Mouse (Mus musculus): Measurements from ENCODE around the gene Mymx. TPM values are rescaled to one million over a fixed set of nuclear protein-coding genes. Genes with fewer than 3 reads are reported as not detected.
A peak's percentile ranks its signal among the peaks of the same experiment; 100 is the strongest.

The Mymx gene
- total and polyA plus RNA-seq, 3 experiments: not detected

DNA sequence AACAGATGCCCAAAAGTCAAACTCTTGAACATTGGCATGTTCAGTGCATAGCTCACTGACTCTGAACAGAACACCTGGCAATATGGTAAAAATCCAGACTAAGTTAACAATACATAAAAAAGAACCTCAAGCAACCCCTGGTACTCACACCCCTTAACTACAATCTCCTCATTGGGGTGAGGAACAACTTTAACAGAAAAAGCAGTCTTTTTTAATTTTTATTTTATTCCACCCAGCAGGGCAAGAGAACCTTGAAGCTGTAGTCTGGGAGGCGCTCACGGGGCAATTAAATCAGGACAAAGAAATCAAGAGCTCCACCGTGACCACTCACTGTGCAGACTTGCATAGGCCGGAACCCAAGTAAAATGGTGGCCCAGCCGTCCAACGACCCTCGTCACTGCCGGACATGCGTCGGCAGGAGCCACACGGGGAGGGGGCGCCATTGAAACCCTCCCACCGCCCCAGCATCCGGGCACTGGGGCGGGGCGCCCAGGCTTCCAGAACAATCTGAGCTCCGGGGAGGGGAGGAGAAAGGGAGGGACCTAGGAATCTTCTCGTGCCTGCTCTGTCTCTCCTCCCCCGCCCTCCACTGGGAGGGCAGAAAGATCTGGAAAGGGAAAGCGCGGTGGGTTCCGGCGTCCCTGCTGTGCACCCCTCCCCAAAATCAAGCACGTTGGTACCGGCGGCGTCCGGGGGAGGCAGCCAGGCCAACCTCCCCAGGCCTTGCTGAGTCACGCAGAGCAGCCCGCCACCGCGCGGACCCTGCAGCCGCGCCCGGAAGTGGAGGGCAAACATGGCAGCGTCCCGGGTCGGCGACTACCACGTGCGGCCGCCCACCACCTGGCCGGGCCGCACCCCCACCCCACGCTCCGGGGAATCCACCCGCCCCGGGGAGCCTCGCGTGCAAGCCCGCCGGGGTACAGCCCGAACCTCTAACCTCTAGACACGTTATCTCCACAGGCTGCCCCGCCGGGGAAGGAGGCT, 29.5 kb downstream of the Mymx start (continued):
- TF ChIP-seq ELF1 (IDR thresholded peaks at IDR 0.05; ENCODE audit: low read depth, low read length) (peak; percentile 76), SMC3 (IDR thresholded peaks at IDR 0.05; ENCODE audit: low read depth, low read length) (no peak), MXI1 (IDR thresholded peaks at IDR 0.05; ENCODE audit: low read depth, low read length) (peak; percentile 92; the same call in 1 of the 2 replicates), TCF12 (IDR thresholded peaks at IDR 0.05; ENCODE audit: low read depth, low read length) (no peak), RAD21 (IDR thresholded peaks at IDR 0.05; ENCODE audit: low read depth, low read length) (no peak), BHLHE40 (IDR thresholded peaks at IDR 0.05; ENCODE audit: low read depth, low read length) (no peak), USF2 (conservative IDR thresholded peaks at IDR 0.05; ENCODE audit: low read depth, low read length) (no peak), NELFE (IDR thresholded peaks at IDR 0.05; ENCODE audit: low read depth, low read length) (no peak)

DNA sequence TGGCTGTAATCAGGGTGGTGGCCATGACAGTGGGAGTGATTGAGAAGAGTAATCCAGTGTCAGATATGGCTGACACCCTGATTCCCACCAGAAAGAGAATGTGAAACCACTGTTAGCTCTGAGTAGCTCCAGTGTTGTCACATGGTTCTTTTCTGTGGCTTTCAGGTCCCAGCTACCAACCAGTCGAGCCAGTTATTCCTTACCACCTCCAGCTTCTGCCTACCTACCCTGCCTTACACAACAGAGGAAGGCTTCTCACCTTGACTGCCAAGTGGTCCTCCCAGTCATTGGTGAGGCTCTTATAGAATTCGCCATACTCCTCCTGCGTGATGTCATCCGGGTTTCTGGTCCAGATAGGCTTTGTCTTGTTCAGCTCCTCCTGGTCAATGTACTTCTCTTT, 31.9 kb downstream of the Mymx start:
- Histone ChIP-seq H3K4me3 (replicated peaks in 1 of 3; ENCODE audit: low read depth in 2 of 3, low read length in 2 of 3, poor library complexity in 1 of 3) (peak overlapping the region in 2 of 3 experiments; percentile 5 to 93), H3K4me2 (ENCODE audit: insufficient read depth, low read depth, poor library complexity, severe bottlenecking) (peak overlapping the region; percentile 90; the same call in 1 of the 2 replicates), H3K9ac (ENCODE audit: insufficient read depth, low read depth) (peak overlapping the region; percentile 99; the same call in 1 of the 2 replicates), H3K79me2 (replicated peaks; ENCODE audit: control insufficient read depth, extremely low read depth, insufficient read depth, poor library complexity, severe bottlenecking) (peaks cover 60% of the 10 kb centered on the region), H3K36me3 (replicated peaks in 1 of 2; ENCODE audit: control insufficient read depth in 1 of 2, insufficient read depth in 1 of 2, low read length in 1 of 2) (peaks cover 57 to 68% of the 10 kb centered on the region in 2 experiments), H3K27me3 (replicated peaks) (no peaks in the 10 kb centered on the region), H3K9me3 (replicated peaks; ENCODE audit: low read length) (no peaks in the 10 kb centered on the region), H3K27ac (ENCODE audit: insufficient read depth, low read depth) (peak overlapping the region; percentile 42), H3K4me1 (ENCODE audit: control insufficient read depth in 1 of 2, insufficient read depth in 2 of 2) (peaks cover 33 to 70% of the 10 kb centered on the region in 2 experiments)
- dilution Hi-C loops (cut with MboI; ENCODE audit: extremely low pct_ligation_motif_present, extremely low pct_unique_long_range_greater_than_20kb, low sequenced_read_pairs) (no loop called here), in situ Hi-C loops (cut with MboI; ENCODE audit: low pct_ligation_motif_present, low pct_unique_long_range_greater_than_20kb, low sequenced_read_pairs) (no loop called here)
- TF ChIP-seq MAX (IDR thresholded peaks at IDR 0.05; ENCODE audit: low read length) (0 out of 2 replicates have a peak, but pooled peaks have one; percentile 22), ZMIZ1 (IDR thresholded peaks at IDR 0.05; ENCODE audit: low read depth, low read length) (peak; percentile 11; the same call in 1 of the 2 replicates), ZC3H11A (IDR thresholded peaks at IDR 0.05; ENCODE audit: low read depth, low read length) (no peak)
- no peak for DNase-seq (ENCODE audit: extremely low read depth)

DNA sequence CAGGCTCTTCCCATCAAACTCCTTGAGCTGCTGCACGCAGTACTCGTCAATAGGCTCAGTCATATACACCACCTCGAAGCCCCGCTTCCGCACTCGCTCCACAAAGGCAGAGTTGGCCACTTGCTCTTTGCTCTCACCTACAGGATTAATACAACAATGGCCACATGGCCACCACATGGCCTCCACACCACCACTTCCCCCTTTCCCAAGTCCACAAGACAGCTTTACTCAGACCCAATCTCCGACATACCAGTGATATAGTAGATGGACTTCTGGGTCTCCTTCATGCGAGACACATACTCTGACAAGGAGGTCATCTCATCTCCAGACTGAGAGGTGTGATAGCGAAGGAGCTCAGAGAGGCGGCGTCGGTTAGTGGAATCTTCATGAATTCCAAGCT, 32.9 kb downstream of the Mymx start:
- Histone ChIP-seq H3K4me1 (ENCODE audit: control insufficient read depth in 1 of 2, insufficient read depth in 2 of 2) (peaks cover 29 to 62% of the 10 kb centered on the region in 2 experiments), H3K4me2 (ENCODE audit: insufficient read depth, low read depth, poor library complexity, severe bottlenecking) (peak overlapping the region; percentile 90; the same call in 1 of the 2 replicates), H3K9me3 (replicated peaks; ENCODE audit: low read length) (no peaks in the 10 kb centered on the region), H3K27ac (ENCODE audit: insufficient read depth, low read depth) (0 out of 2 replicates have a peak overlapping the region, but pooled peaks have one; percentile 25), H3K9ac (ENCODE audit: insufficient read depth, low read depth) (no peak overlapping the region), H3K27me3 (replicated peaks) (no peaks in the 10 kb centered on the region), H3K36me3 (replicated peaks in 1 of 2; ENCODE audit: control insufficient read depth in 1 of 2, insufficient read depth in 1 of 2, low read length in 1 of 2) (peaks cover 57 to 68% of the 10 kb centered on the region in 2 experiments), H3K79me2 (replicated peaks; ENCODE audit: control insufficient read depth, extremely low read depth, insufficient read depth, poor library complexity, severe bottlenecking) (peaks cover 63% of the 10 kb centered on the region), H3K4me3 (replicated peaks in 1 of 3; ENCODE audit: low read depth in 2 of 3, low read length in 2 of 3, poor library complexity in 1 of 3) (peak overlapping the region in 1 of 3 experiments; percentile 15)
- in situ Hi-C loops (cut with MboI; ENCODE audit: low pct_ligation_motif_present, low pct_unique_long_range_greater_than_20kb, low sequenced_read_pairs) (no loop called here), dilution Hi-C loops (cut with MboI; ENCODE audit: extremely low pct_ligation_motif_present, extremely low pct_unique_long_range_greater_than_20kb, low sequenced_read_pairs) (no loop called here)
- TF ChIP-seq SMC3 (IDR thresholded peaks at IDR 0.05; ENCODE audit: low read depth, low read length): no peak
- no peak for TF ChIP-seq USF1 (IDR thresholded peaks at IDR 0.05; ENCODE audit: low read depth, low read length)
- TF ChIP-seq POLR2A (IDR thresholded peaks at IDR 0.05; ENCODE audit: low read depth, low read length): no peak; the same call in 1 of the 2 replicates
- TF ChIP-seq MYC (IDR thresholded peaks at IDR 0.05; ENCODE audit: low read depth, low read length): peak; percentile 68
- no peak for TF ChIP-seq CHD1 (IDR thresholded peaks at IDR 0.05; ENCODE audit: low read depth, low read length)
- no peak for TF ChIP-seq BHLHE40 (IDR thresholded peaks at IDR 0.05; ENCODE audit: low read depth, low read length)
- TF ChIP-seq ZNF384 (IDR thresholded peaks at IDR 0.05; ENCODE audit: low read depth, low read length): no peak
- TF ChIP-seq TCF12 (IDR thresholded peaks at IDR 0.05; ENCODE audit: low read depth, low read length): no peak
- no peak for TF ChIP-seq MEF2A (IDR thresholded peaks at IDR 0.05; ENCODE audit: borderline replicate concordance, low read depth, low read length)
- 0 out of 2 replicates have a peak, but pooled peaks have one; percentile 13 for TF ChIP-seq USF2 (conservative IDR thresholded peaks at IDR 0.05; ENCODE audit: low read depth, low read length)
- peak; percentile 49; the same call in 1 of the 2 replicates for TF ChIP-seq MXI1 (IDR thresholded peaks at IDR 0.05; ENCODE audit: low read depth, low read length)
- DNase-seq (ENCODE audit: extremely low read depth): no peak

All from CH12.LX (cell line).